Mouse (Mus musculus) stomach, postnatal 0 days (tissue): ENCODE results near the gene Bcl3.

Source experiments
- CTCF ChIP-seq: IDR thresholded peaks from 2 replicates; pipeline ENCODE4 v1.5.1; 2016; ENCODE audit warnings: antibody characterized with exemption, low read depth, mild to moderate bottlenecking, moderate library complexity
- EP300 ChIP-seq: optimal IDR thresholded peaks from 2 replicates; pipeline ENCODE3; 2016; ENCODE audit warnings: antibody characterized with exemption

DNA sequence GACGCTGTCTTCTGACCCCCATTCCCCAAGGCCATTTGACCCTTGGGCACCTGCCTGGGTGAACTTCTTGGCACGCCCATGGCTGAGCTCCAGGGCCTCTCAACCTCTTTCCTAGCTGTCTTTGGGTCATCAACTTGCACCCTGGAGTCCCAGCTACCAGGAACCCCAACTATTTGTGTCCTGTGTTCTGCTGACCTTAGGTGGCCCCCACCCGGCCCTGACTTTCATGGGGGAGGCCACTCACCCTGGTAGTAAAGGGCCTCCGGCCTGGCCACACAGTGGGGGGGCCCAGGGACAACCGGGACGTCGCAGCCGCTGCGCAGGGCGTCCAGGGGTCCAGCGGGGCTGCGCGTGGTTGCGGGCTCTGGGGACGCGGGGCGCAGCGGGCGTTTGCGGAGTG, 377 bp downstream of the Bcl3 start:
- TF ChIP-seq CTCF (no peak), EP300 (no peak)
